Mouse (Mus musculus): ENCODE measurements at regions not wholly inside any gene's neighbourhood (a gene's known extent, or its start where the extent isn't known, plus 50 kb on each side); places are given as distances from the start of the nearest gene placed in this dataset.
A peak's percentile ranks its signal among the peaks of the same experiment; 100 is the strongest.

GRCm38 (mm10) chr9:98791709-98792108, 50.6 kb upstream of the Prr23a1 start:
- no peaks in the 10 kb centered on the region for H3K9me3 ChIP-seq (replicated peaks; ENCODE audit: control insufficient read depth, low read length)
- no peaks in the 10 kb centered on the region for H3K36me3 ChIP-seq (replicated peaks; ENCODE audit: control insufficient read depth, insufficient read depth, low read depth, low read length)
- H3K4me1 ChIP-seq (ENCODE audit: control insufficient read depth, insufficient read depth, low read length) = no peaks in the 10 kb centered on the region
- 71% methylated on average over 4 of the region's 4 CpGs for WGBS
- ATAC-seq (replicated peaks; ENCODE audit: insufficient number of reproducible peaks, low FRiP score, low TSS enrichment, low read depth) (no peak), DNase-seq (ENCODE audit: low spot score) (no peak)
- no peak overlapping the region for H3K27ac ChIP-seq (replicated peaks; ENCODE audit: low read depth, low read length)
- no peaks in the 10 kb centered on the region for H3K27me3 ChIP-seq (ENCODE audit: control insufficient read depth, insufficient read depth, low read length)
- H3K4me3 ChIP-seq (ENCODE audit: low read depth, low read length) = no peak overlapping the region
- H3K4me2 ChIP-seq (ENCODE audit: low read depth, low read length) = no peak overlapping the region
- no peak overlapping the region for H3K9ac ChIP-seq (replicated peaks; ENCODE audit: low read length)

- Histone ChIP-seq H3K9me3 (replicated peaks; ENCODE audit: control insufficient read depth, low read length) (no peaks in the 10 kb centered on the region), H3K4me1 (ENCODE audit: control insufficient read depth, insufficient read depth, low read length) (no peaks in the 10 kb centered on the region), H3K9ac (replicated peaks; ENCODE audit: low read length) (no peak overlapping the region), H3K4me2 (ENCODE audit: low read depth, low read length) (no peak overlapping the region), H3K36me3 (replicated peaks; ENCODE audit: control insufficient read depth, insufficient read depth, low read depth, low read length) (no peaks in the 10 kb centered on the region), H3K4me3 (ENCODE audit: low read depth, low read length) (no peak overlapping the region), H3K27me3 (ENCODE audit: control insufficient read depth, insufficient read depth, low read length) (no peaks in the 10 kb centered on the region), H3K27ac (replicated peaks; ENCODE audit: low read depth, low read length) (no peak overlapping the region)
- ATAC-seq (replicated peaks; ENCODE audit: insufficient number of reproducible peaks, low FRiP score, low TSS enrichment, low read depth) = no peak
- WGBS = 73% methylated on average over 5 of the region's 5 CpGs
- no peak for DNase-seq (ENCODE audit: low spot score)
These were observed 68.6 kb upstream of the Prr23a1 start for GRCm38 (mm10) chr9:98773651-98774185.

GRCm38 (mm10) chr9:98773212-98773611, 69.1 kb upstream of the Prr23a1 start:
- no peak overlapping the region for H3K4me3 ChIP-seq (ENCODE audit: low read depth, low read length)
- no peaks in the 10 kb centered on the region for H3K4me1 ChIP-seq (ENCODE audit: control insufficient read depth, insufficient read depth, low read length)
- 86% methylated on average over 11 of the region's 11 CpGs for WGBS
- DNase-seq (ENCODE audit: low spot score) = no peak
- no peaks in the 10 kb centered on the region for H3K9me3 ChIP-seq (replicated peaks; ENCODE audit: control insufficient read depth, low read length)
- H3K27me3 ChIP-seq (ENCODE audit: control insufficient read depth, insufficient read depth, low read length) = no peaks in the 10 kb centered on the region
- no peak overlapping the region for H3K9ac ChIP-seq (replicated peaks; ENCODE audit: low read length)
- no peak for ATAC-seq (replicated peaks; ENCODE audit: insufficient number of reproducible peaks, low FRiP score, low TSS enrichment, low read depth)
- no peak overlapping the region for H3K27ac ChIP-seq (replicated peaks; ENCODE audit: low read depth, low read length)
- no peaks in the 10 kb centered on the region for H3K36me3 ChIP-seq (replicated peaks; ENCODE audit: control insufficient read depth, insufficient read depth, low read depth, low read length)
- H3K4me2 ChIP-seq (ENCODE audit: low read depth, low read length) = no peak overlapping the region

GRCm38 (mm10) chr9:98754764-98755163, 87.5 kb upstream of the Prr23a1 start:
- no peak overlapping the region for H3K4me3 ChIP-seq (ENCODE audit: low read depth, low read length)
- DNase-seq (ENCODE audit: low spot score) (no peak), ATAC-seq (replicated peaks; ENCODE audit: insufficient number of reproducible peaks, low FRiP score, low TSS enrichment, low read depth) (no peak)
- H3K9me3 ChIP-seq (replicated peaks; ENCODE audit: control insufficient read depth, low read length) = no peaks in the 10 kb centered on the region
- no peak overlapping the region for H3K9ac ChIP-seq (replicated peaks; ENCODE audit: low read length)
- H3K4me1 ChIP-seq (ENCODE audit: control insufficient read depth, insufficient read depth, low read length) = no peaks in the 10 kb centered on the region
- H3K27me3 ChIP-seq (ENCODE audit: control insufficient read depth, insufficient read depth, low read length) = no peaks in the 10 kb centered on the region
- H3K27ac ChIP-seq (replicated peaks; ENCODE audit: low read depth, low read length) = no peak overlapping the region
- no peak overlapping the region for H3K4me2 ChIP-seq (ENCODE audit: low read depth, low read length)
- 80% methylated on average over 4 of the region's 4 CpGs for WGBS
- no peaks in the 10 kb centered on the region for H3K36me3 ChIP-seq (replicated peaks; ENCODE audit: control insufficient read depth, insufficient read depth, low read depth, low read length)

GRCm38 (mm10) chr9:98753356-98753953, 88.8 kb upstream of the Prr23a1 start:
- H3K27me3 ChIP-seq (ENCODE audit: control insufficient read depth, insufficient read depth, low read length) = no peaks in the 10 kb centered on the region
- no peak overlapping the region for H3K9ac ChIP-seq (replicated peaks; ENCODE audit: low read length)
- DNase-seq (ENCODE audit: low spot score) (no peak), ATAC-seq (replicated peaks; ENCODE audit: insufficient number of reproducible peaks, low FRiP score, low TSS enrichment, low read depth) (no peak)
- no peaks in the 10 kb centered on the region for H3K36me3 ChIP-seq (replicated peaks; ENCODE audit: control insufficient read depth, insufficient read depth, low read depth, low read length)
- no peak overlapping the region for H3K27ac ChIP-seq (replicated peaks; ENCODE audit: low read depth, low read length)
- 70% methylated on average over 6 of the region's 6 CpGs for WGBS
- no peak overlapping the region for H3K4me3 ChIP-seq (ENCODE audit: low read depth, low read length)
- H3K4me1 ChIP-seq (ENCODE audit: control insufficient read depth, insufficient read depth, low read length) = no peaks in the 10 kb centered on the region
- no peak overlapping the region for H3K4me2 ChIP-seq (ENCODE audit: low read depth, low read length)
- no peaks in the 10 kb centered on the region for H3K9me3 ChIP-seq (replicated peaks; ENCODE audit: control insufficient read depth, low read length)

- no peak overlapping the region for H3K27ac ChIP-seq (replicated peaks; ENCODE audit: low read depth, low read length)
- DNase-seq (ENCODE audit: low spot score) = no peak
- no peak overlapping the region for H3K4me3 ChIP-seq (ENCODE audit: low read depth, low read length)
- no peaks in the 10 kb centered on the region for H3K27me3 ChIP-seq (ENCODE audit: control insufficient read depth, insufficient read depth, low read length)
- H3K9ac ChIP-seq (replicated peaks; ENCODE audit: low read length) = no peak overlapping the region
- H3K36me3 ChIP-seq (replicated peaks; ENCODE audit: control insufficient read depth, insufficient read depth, low read depth, low read length) = no peaks in the 10 kb centered on the region
- H3K4me1 ChIP-seq (ENCODE audit: control insufficient read depth, insufficient read depth, low read length) = no peaks in the 10 kb centered on the region
- no peaks in the 10 kb centered on the region for H3K9me3 ChIP-seq (replicated peaks; ENCODE audit: control insufficient read depth, low read length)
- no peak for ATAC-seq (replicated peaks; ENCODE audit: insufficient number of reproducible peaks, low FRiP score, low TSS enrichment, low read depth)
- H3K4me2 ChIP-seq (ENCODE audit: low read depth, low read length) = no peak overlapping the region
These were observed 98.5 kb upstream of the Prr23a1 start for GRCm38 (mm10) chr9:98743785-98744184.

DNA sequence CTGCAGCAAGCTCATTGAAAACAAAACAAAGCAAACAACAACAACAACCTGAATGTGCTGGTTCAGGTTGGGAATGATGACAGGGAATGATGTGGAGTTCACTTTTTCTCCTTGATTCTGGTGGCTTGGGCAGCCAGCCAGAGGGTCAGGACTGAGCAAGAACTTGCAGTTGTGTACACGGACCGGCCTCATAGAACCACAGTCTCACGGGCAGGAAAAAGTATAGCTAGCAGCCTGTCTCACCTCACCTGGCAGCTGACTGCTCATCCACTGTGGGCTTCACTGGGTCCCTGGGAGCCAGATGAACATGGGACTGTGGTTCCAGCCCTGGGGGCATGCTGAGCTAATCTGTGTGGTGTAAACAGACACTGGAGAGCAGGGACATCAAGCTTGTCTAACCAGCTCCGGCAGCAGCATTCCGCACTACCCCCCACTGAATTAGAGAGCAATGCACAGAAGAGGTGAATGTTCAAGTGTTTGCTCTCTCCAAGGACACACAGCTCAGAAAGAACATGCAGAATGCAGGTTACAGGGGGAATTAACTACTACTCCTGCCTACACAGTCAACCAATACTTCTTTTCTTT, 114.9 kb upstream of the Prr23a1 start:
- DNase-seq (ENCODE audit: low spot score) (peak; percentile 72), ATAC-seq (replicated peaks; ENCODE audit: insufficient number of reproducible peaks, low FRiP score, low TSS enrichment, low read depth) (peak; percentile 62; the same call in 1 of the 2 replicates)
- WGBS = 37% methylated on average over 5 of the region's 5 CpGs
- H3K4me1 ChIP-seq (ENCODE audit: control insufficient read depth, insufficient read depth, low read length) = no peaks in the 10 kb centered on the region
- no peaks in the 10 kb centered on the region for H3K9me3 ChIP-seq (replicated peaks; ENCODE audit: control insufficient read depth, low read length)
- no peak overlapping the region for H3K9ac ChIP-seq (replicated peaks; ENCODE audit: low read length)
- H3K4me3 ChIP-seq (ENCODE audit: low read depth, low read length) = no peak overlapping the region
- H3K27me3 ChIP-seq (ENCODE audit: control insufficient read depth, insufficient read depth, low read length) = no peaks in the 10 kb centered on the region
- H3K27ac ChIP-seq (replicated peaks; ENCODE audit: low read depth, low read length) = no peak overlapping the region
- no peaks in the 10 kb centered on the region for H3K36me3 ChIP-seq (replicated peaks; ENCODE audit: control insufficient read depth, insufficient read depth, low read depth, low read length)
- H3K4me2 ChIP-seq (ENCODE audit: low read depth, low read length) = no peak overlapping the region; the same call in 1 of the 2 replicates

DNA sequence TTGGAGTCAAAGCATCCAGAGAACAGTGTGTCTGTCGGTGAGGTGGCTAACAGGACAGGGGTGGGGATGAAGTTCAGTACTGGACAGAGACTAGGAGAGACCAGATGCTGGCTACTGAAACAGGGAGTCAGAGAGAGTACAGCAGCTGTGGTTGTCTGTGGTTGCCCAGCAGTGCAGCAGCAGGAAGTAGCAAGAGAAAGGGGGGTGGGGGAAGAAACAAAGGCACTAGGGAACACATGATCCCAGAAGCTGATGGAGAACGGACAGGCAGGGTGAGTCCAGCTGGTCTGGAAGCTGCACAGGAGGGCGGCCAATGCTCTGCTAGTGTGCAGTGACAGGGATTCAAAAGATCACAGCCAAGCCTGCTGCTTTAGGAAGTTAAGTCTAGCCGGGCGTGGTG, 115.7 kb upstream of the Prr23a1 start:
- Histone ChIP-seq H3K4me2 (ENCODE audit: low read depth, low read length) (no peak overlapping the region), H3K9ac (replicated peaks; ENCODE audit: low read length) (no peak overlapping the region), H3K4me1 (ENCODE audit: control insufficient read depth, insufficient read depth, low read length) (no peaks in the 10 kb centered on the region), H3K27ac (replicated peaks; ENCODE audit: low read depth, low read length) (no peak overlapping the region), H3K27me3 (ENCODE audit: control insufficient read depth, insufficient read depth, low read length) (no peaks in the 10 kb centered on the region), H3K9me3 (replicated peaks; ENCODE audit: control insufficient read depth, low read length) (no peaks in the 10 kb centered on the region), H3K4me3 (ENCODE audit: low read depth, low read length) (no peak overlapping the region), H3K36me3 (replicated peaks; ENCODE audit: control insufficient read depth, insufficient read depth, low read depth, low read length) (no peaks in the 10 kb centered on the region)
- DNase-seq (ENCODE audit: low spot score) (peak; percentile 39), ATAC-seq (replicated peaks; ENCODE audit: insufficient number of reproducible peaks, low FRiP score, low TSS enrichment, low read depth) (no peak)
- 35% methylated on average over 5 of the region's 5 CpGs for WGBS
